Mouse (Mus musculus): Measurements from ENCODE around the gene Coq8a. TPM values are rescaled to one million over a fixed set of nuclear protein-coding genes. Genes with fewer than 3 reads are reported as not detected.

Gene Coq8a
- 121 TPM for polyA plus RNA-seq (2017; shearing (Covaris generic))

DNA sequence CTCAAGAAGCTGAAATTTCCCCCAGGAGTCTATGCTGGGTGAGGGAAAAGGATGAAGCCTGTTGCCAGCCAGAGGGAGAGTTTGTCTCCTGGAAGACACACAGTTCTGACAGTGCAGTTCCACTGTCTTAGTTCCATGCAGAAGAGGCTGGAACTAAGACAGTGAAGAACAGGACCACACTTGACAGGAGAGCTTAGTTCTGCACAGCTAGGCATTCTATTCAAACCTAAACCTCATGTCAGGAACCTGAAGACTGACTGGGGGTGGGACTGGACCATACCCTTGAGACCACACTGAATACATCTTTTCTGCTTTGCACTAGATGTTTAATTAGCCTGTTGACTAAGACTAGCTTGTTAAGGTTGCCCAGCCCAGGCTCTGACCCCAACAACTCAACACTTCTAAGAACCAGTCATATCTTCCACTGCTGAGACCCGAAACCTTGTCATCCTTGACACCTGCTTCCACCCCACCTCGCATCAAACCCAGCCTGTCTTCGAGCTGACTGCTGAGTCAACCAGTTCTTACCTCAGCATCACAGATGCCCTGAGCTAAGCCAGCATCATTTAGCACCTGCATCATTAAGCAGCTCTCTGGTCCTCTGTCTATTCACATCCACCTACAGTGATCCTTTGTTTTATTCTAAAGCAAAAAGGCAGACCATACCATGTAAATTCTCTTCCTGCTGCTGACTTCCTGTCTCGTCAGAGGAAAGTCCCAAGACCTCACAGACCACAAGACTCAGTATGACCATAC is at the start of gene Coq8a:
TSS of gene Coq8a (minus strand) at position 644 of the 756 bp plus-strand sequence.

Other genes with a start within 250 kb of the Coq8a start
- 2.2 TPM for gene Cdc42bpa, start 239.1 kb downstream of the Coq8a start, polyA plus RNA-seq (2017; shearing (Covaris generic))
- 74.1 TPM for gene Psen2, start 63.8 kb upstream of the Coq8a start, polyA plus RNA-seq (2017; shearing (Covaris generic))
- gene Itpkb, start 130.9 kb upstream of the Coq8a start, polyA plus RNA-seq (2017; shearing (Covaris generic)) = 265 TPM